Mouse (Mus musculus) ES-E14 (cell line): ENCODE data around the gene Gtsf2.

Experiments used
- CHD2 ChIP-seq: IDR thresholded peaks from 2 replicates; pipeline ENCODE4 v1.6.1; 2014; ENCODE audit warnings: mild to moderate bottlenecking, low read depth, low read length, inconsistent platforms
- HCFC1 ChIP-seq: IDR thresholded peaks from 2 replicates; pipeline ENCODE4 v1.6.1; 2012; ENCODE audit warnings: low read length, inconsistent platforms, borderline replicate concordance; ENCODE audit not compliant: insufficient read depth
- MAFK ChIP-seq: IDR thresholded peaks from 2 replicates; pipeline ENCODE4 v1.6.1; 2014; ENCODE audit warnings: mild to moderate bottlenecking, low read depth, low read length, inconsistent platforms; ENCODE audit not compliant: insufficient read depth
- ZC3H11A ChIP-seq: IDR thresholded peaks from 2 replicates; pipeline ENCODE4 v1.6.1; 2012; ENCODE audit warnings: low read depth, mild to moderate bottlenecking, inconsistent platforms, low read length, borderline replicate concordance
- ZNF384 ChIP-seq: IDR thresholded peaks from 2 replicates; pipeline ENCODE4 v1.6.1; 2012; ENCODE audit warnings: low read depth, low read length, inconsistent platforms

DNA sequence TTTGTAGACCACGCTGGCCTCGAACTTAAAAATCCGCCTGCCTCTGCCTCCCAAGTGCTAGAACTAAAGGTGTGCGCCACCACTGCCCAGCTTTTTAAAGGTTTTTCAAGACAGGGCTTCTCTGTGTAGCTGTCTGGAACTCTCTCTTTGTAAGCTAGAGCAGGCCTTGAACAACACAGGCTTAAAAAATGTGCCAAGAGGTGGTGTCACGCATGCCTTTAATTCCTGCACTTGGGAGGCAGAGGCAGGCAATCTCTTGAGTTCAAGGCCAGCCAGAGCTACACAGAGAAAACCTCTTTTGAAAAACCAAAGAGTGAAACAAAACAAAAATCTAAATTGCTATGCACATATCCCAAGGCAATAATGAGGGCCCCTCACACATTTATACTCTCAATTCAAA lies 46.9 kb downstream of the Gtsf2 start:
- TF ChIP-seq MAFK (no peak), CHD2 (no peak), HCFC1 (no peak), ZNF384 (no peak), ZC3H11A (no peak)
